Mouse (Mus musculus) mammary gland, adult 2 months (tissue): ENCODE measurements around the gene Ell3. TPM values are rescaled to one million over a fixed set of nuclear protein-coding genes. Genes with fewer than 3 reads are reported as not detected.

Experiments used
- polyA plus RNA-seq: library from polyadenylated mRNA; depleted of rRNA; stranded (reverse); fragments of >200 nt; gene quantifications from 2 replicates; pipeline ENCODE4 v1.2.3, GENCODE M21; 2012; ENCODE audit warnings: low replicate concordance; rRNA removed

The Ell3 gene
- polyA plus RNA-seq: 4.2 and 4.7 TPM in 2 replicates

DNA sequence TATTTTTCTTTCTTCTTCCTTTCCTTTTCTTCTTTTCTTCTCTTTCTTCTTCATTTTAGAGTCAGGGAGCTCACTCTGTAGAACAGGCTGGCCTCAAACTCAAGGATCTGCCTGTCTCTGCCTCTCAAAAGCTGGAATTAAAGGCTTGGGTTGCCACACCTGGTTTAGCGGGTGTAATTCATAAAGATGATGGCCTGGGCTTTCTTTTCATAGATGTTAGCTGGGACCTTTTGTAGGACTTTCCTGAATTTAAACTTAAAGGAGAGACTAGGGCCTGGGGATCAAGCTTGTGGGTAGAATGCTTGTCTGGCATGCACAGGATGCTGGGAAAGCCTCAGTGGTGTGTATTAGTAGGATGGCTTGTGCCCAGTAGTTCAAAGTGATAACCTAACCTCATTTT is at the start of gene Ell3:
TSS of gene Ell3 (minus strand) at position 101 of the 400 bp plus-strand sequence.

DNA sequence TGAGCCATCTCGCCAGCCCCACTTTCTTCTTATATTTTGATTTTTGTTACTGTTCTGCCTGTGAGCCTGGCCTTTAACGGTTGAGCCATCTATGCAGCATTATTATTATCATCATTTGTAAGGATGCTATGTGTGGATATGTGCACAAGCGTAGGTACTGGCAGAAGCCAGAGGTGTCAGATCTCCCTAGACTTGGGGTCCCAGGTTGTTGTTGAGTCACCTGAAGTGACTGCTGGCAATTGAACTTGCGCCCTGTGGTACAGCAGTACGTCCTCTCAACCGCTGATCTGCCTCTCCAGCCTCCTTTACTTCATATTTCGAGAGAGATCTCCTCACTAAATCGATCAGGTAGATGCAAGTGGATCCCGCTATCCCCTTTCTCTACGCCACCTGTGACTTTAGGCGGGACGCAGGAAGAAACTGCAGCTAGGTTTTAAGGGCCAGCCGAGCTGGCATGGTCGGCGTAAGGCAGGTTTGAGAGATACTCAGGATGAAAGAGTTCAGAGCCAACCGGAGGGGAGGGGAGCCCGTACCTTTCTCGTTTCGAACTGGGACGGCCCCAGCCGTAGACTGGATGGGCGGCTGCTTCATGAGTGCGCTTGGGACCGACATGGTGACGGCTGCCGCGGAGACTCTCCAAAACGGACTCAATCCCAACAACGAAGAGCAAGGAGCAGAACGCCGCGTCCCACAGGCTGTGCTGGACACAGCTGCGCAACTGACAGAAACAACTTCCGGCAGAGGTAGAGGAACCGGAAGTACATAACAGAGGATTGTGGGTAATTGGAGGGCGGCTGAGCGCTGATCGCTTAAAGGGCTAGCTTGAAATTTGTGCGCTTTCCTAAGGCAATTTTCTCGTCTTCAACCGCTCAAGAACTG is 29.5 kb upstream of the Ell3 start, which contains the start of gene Mfap1b:
TSS of gene Mfap1b (minus strand) at position 767 of the 879 bp plus-strand sequence.

DNA sequence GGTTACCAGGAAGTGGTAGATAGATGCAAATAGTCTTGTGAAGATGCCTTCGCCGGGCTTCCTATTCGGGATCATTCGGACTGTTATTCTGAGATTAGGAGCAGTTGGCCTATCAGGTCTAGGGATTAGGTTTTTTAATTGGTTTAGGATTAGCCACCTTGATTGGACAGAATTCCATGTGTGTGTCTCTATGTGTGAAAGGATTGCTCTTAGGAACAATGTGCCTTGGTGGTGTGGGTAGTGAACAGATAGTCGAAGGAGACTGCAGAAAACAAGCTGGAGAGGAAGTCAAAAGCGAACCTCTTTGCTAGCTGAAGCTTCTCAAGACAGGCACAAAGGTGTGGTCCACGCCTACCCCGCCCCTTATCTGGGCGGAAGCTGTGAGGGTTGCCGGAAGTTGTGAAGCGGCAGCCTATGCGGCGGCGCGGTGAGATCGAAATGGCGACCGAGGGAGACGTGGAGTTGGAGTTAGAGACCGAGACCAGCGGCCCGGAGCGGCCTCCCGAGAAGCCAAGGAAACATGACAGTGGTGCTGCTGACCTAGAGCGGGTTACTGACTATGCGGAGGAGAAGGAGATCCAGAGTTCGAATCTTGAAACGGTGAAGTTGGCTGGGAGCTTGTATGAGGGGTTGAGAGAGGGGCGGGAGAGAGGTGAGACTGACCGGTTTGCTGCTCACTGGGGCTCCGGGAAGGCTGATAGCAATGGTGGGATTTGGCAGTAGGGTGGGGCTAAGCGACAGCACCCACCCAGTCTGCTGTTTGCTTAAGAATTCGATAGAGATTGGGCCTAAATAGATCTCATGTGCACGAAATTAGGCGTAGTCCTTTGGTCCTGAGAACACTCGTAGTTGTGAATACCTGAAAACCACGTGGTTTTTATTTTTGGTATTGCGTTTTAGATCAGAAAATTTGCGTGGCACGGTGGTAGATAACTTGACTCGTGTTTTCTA is 12.9 kb upstream of the Ell3 start, which contains the start of gene Serinc4:
TSS of gene Serinc4 (minus strand) at position 90 of the 951 bp plus-strand sequence.

GRCm38 (mm10) chr2:121452990-121453389 is 8.9 kb upstream of the Ell3 start, which contains the start of gene Hypk:
Hypk (plus strand) TSS chr2:121453290.

DNA sequence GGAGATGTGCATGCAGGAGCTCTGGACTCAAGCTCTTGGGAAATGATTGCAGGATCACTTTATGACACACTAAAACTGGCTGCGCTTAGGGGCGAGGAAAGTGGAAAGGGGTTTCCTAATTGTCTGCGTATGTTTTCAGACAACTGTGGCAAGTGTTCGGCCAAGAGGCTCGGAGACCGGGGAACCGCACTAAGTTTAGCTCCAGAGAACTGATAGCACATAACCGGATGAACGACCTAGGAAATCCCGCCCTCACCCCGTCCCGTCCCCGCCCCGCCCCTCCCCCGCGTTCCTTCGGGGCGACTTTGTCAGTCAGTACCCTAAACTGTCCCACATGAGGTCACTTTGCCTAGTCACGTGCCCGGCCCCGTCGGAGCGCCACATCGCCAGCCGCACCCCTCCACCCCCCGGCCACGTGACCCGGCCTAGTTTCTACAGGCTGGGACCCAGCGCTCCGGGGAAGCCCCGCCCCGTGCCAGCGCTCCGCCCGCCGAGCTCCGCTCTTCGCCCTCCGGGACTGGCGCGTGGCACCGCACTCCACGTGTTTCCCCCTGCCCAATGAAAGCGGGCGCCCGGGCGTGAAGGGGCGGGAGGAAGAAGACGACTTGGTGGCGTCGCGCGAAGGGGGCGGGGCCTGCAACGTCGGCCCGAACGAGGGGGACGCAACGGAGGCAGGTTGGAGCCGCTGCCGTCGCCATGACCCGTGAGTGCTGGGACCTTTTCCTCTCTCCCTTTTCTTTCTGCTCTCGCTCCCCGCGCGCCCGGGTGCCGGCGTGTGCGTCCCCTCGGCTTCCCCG is 4.9 kb upstream of the Ell3 start, which contains the start of gene Serf2:
TSS of gene Serf2 (plus strand) at position 457 of the 797 bp plus-strand sequence.

DNA sequence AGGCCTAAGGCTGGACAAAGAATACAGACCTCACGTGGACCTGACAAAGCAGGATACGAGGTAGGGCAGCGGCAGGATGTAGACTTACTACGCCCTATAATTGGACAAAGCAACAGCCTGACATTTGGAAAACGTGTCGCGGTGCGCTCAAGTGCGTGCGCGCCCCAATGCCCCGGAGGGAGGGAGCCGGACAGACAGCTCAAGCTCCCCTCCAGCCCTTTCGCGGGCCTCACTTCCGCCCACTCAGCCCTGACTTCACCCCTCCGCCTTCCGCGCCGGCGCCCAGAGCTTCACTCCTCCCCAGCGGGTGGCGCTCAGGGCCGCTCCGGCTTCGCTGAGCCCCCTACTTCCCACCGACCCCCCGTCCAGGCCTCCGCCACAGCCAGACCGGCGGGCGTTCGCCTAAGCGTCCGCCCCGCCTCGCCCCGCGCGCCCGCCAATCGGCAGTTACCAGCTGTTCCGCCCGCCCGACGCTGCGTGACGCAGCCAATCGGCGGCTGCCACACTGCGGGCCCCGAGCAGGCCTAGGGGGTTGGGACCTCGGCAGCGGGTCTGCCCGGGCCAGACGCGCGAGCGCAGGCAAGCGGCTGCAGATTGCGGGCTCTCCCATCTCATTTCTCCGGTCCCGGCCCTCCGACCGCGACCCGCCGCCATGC is 30.6 kb downstream of the Ell3 start, which contains the start of the genes Pdia3 and Catsper2:
TSS of gene Pdia3 (plus strand) at position 389 of the 656 bp plus-strand sequence.
TSS of gene Catsper2 (minus strand) at position 406 of the 656 bp plus-strand sequence.

Other genes starting within 250 kb of the Ell3 start
- gene Trp53bp1, start 172.9 kb downstream of the Ell3 start, polyA plus RNA-seq: 21.3 and 28.9 TPM in 2 replicates
- gene Map1a, start 154.7 kb downstream of the Ell3 start, polyA plus RNA-seq: 3.4 and 5.7 TPM in 2 replicates
- 60.3 and 74.7 TPM in 2 replicates for gene Ppip5k1, start 88.9 kb downstream of the Ell3 start, polyA plus RNA-seq
- 11.3 and 12.9 TPM in 2 replicates for gene Ckmt1, start 86.6 kb downstream of the Ell3 start, polyA plus RNA-seq
- gene Strc, start 57.1 kb downstream of the Ell3 start, polyA plus RNA-seq: 0.13 and 0.17 TPM in 2 replicates
- 268 and 1,023 TPM in 2 replicates for gene Pdia3, start 30.5 kb downstream of the Ell3 start, polyA plus RNA-seq
- gene Catsper2, start 30.5 kb downstream of the Ell3 start, polyA plus RNA-seq: 1.0 and 4.7 TPM in 2 replicates
- 286 and 288 TPM in 2 replicates for gene Serf2, start 4.9 kb upstream of the Ell3 start, polyA plus RNA-seq
- gene Hypk, start 9.0 kb upstream of the Ell3 start, polyA plus RNA-seq: 4.0 and 4.7 TPM in 2 replicates
- gene Serinc4, start 12.5 kb upstream of the Ell3 start, polyA plus RNA-seq: 0.60 and 0.72 TPM in 2 replicates
- 2.2 and 2.9 TPM in 2 replicates for gene Mfap1b, start 29.8 kb upstream of the Ell3 start, polyA plus RNA-seq
- 1.6 and 4.6 TPM in 2 replicates for gene Mfap1a, start 62.4 kb upstream of the Ell3 start, polyA plus RNA-seq
- 2.2 and 4.3 TPM in 2 replicates for gene Wdr76, start 62.4 kb upstream of the Ell3 start, polyA plus RNA-seq